Mouse (Mus musculus) kidney, adult 18-20 months (tissue): ENCODE data around the gene Olfr575.

Experiments
- DNase-seq: peaks from one replicate; pipeline ENCODE4 v3.0.0; 2021

The Olfr575 gene

GRCm38 (mm10) chr7:102958593-102958992, at the start of gene Olfr575:
Gene Olfr575, minus strand, starts transcription at chr7:102958775.
- no peak for DNase-seq

GRCm38 (mm10) chr7:102989224-102989623, 30.6 kb upstream of the Olfr575 start, which contains the start of gene Olfr578:
Gene Olfr578, minus strand, starts transcription at chr7:102989324.
- DNase-seq, result no peak

DNA sequence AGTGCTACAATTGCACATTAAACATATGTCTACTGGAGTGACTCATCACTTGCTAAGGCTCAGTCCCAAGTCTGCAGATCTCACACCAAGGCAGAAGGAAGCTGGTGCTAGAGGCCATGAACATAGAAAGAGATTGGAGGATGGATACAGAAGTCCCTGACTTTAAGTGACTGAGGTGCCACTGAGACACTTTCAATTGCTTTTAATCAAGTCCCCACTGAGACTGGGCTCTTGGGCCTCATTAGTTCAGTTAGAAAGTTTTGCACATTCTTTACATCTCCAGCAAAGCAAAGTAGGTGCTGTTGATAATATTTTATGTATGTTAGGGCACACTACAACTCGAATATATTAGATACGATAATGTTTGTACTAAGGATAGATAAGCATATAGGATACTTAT, 17.3 kb upstream of the Olfr575 start, which contains the start of gene Olfr577:
Olfr577 (minus strand) TSS at position 101 of the 400 bp plus-strand sequence.
- no peak for DNase-seq

DNA sequence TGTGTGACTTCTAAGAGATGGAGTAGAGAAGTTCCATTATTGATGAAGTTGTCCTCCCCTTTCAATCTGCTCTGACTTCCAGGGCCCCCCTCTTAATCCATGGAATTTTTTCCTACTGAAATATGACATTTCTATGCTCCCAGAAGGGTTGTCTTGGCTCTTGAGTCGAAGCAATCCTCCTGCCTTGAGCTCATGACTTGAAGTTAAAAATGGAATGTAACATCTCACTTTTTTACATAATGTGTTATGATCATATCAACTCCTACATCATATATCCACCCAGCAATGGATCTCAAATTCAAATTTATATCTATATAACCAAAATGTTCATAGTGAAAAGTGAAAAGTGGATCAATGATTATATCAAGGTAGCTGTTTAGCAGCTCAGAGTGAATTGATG, 15.8 kb upstream of the Olfr575 start:
- DNase-seq, result no peak

DNA sequence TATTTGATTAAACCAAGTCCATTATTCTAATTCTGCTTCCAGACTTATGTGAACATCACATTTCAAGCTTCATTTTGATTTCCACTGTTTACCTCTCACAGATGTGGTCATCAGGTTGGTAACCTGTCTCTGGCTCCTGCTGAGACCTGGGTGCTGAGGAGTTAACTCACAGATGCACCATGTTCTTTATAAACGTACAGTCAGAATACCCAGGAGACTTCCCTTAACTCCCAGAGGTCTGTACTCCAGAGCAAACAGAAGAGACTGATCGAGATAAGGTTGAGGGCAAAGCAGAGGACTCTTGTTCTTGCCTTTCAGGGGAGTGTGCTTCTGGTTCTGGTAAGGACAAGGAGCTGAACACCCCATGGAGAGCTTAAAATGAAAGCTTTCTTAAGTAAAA, 3.8 kb upstream of the Olfr575 start, which contains the start of gene Olfr576:
Olfr576 (plus strand) TSS at position 301 of the 400 bp plus-strand sequence.
- no peak for DNase-seq

GRCm38 (mm10) chr7:102958137-102958536, 438 bp downstream of the Olfr575 start:
- no peak for DNase-seq

GRCm38 (mm10) chr7:102950732-102951131, 7.8 kb downstream of the Olfr575 start:
- DNase-seq, result no peak

DNA sequence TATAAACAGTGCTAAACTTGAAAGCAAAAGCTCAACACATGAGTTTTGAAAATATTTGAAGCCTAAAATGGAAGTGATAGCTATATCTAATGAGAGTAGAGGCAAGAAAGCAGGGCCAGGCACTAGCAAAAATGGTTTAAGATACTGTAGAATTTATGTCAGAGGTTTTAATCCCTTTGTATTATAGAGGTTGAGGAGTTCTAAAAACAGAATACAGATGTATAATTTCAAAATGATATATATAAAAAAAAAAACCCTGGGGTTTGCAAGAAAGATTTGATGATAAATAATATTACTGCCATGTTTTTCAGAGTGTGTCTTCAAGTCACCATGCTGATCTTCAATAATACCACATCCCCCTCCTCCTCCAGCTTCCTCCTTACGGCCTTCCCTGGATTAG, 10.4 kb downstream of the Olfr575 start, which contains the start of gene Olfr574:
Olfr574 (plus strand) TSS at position 301 of the 400 bp plus-strand sequence.
- DNase-seq, result no peak

DNA sequence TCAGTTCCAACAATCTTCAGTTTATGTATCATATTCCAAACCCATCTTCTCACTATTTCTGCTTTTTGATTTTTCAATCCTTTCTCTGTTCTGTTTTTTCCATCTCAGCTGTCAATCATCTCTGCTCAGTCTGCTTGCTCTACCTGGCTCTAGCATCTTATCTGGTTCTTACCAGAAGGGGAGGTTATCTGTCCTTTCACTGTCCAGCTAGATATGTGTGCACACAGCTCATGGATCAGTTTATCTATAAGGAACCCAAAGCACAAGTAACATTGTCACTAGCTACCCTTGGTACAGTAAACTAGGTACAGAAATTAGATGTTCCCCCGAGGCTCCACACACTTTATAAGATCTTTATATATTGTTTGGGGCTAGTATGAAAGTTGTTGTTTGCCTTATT, 15.2 kb downstream of the Olfr575 start:
- no peak for DNase-seq

DNA sequence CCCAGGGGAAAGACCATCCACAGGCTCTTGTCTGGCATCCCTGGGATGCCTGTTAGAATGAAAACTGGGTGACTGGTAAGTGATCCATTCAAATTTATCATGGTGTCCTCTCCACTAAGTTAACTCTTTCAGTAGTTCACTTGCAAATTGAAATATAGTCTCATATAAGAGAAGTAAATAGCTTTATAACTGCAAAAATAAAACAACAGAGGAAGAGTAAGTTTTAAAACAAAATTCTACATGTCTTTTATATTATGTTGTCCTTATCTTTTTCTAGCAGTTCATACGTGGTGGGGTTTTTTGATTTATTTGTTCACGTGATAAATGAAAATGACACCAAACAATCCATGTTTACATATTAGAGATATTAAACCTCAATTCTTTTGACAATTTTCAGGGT, 16.1 kb downstream of the Olfr575 start, which contains the start of gene Olfr573-ps1:
Olfr573-ps1 (minus strand) TSS at position 101 of the 400 bp plus-strand sequence.
- no peak for DNase-seq

DNA sequence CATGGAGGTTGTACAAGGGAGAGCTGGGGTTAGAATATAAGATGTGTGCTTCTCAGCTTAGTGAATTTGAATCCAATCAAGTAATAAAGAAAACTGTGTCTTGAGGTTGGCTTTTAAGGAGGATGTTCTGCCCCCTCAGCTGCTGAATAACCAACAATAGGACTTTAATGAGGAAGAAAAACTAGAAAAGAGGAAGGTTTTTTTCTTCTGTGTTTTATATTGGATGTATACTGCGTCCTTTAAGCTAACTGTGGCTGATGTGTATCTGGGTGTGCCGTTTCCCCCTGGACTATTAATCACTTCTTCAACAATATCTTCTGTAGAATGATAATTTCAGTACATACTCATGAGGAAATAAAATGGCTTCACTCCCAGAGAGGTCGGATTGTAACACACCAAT, 31.5 kb downstream of the Olfr575 start:
- DNase-seq, result no peak

- no peak for DNase-seq
Observed at GRCm38 (mm10) chr7:102924109-102924508, 34.5 kb downstream of the Olfr575 start, which contains the start of gene Olfr572. Gene Olfr572, plus strand, starts transcription at chr7:102924409.

DNA sequence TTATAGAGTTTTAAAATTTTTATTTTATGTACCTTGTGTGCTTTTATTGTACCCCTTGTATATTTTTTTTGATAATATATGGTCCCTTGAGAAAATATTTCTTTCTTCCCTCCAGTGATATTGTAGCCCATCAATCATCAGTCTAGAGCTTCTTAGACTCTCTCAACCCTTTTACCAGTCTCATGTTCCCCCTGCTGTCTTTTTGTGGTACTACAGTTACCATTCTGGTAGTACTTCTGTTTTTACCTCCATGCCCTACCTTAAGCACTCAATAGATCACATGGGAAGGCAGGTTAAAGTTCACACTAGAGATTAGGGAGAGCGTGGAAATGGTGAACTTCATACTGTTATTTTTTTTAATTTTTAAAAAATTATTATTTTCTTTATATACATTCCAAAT, 38.9 kb downstream of the Olfr575 start:
- DNase-seq, result no peak

DNA sequence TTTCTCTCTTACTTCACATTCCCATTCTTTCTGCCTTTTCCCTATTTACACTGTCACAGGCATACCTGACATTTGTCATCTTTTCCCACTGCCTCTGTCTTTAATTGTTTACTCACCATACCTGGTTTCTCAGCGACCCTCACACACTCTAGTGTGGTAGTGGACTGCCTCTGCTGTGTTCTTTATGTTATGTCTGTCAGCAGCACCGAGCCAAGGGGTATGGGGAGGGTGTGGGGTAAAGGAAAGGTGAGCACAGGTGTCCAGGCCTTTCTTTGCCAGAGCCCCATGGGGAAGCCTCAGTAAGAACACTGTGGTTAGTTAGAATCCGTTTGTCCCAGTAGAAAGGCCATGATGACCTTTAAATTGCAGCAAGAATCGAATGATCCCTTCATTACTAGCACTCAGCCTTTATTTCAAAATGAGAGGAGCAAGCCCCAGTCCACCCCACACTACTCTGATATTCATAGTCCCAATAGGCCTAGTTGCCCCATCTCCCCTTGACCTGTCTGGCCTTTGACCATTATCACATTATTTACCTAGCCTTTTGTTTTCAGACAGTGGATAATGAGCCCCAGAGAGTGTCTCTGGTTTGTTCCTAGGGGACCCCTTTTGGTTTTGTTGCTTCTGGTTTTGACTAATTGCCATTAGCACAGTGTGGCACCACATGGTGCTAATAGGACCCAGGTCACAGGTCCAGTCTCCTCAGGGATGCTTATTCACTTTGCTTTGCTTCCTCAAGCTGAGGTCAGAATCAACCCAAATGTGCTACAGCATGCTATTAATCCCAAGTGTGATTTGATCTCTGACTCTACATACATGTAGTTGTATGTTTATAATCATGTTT, 41.3 kb downstream of the Olfr575 start, which contains the start of gene Olfr571:
Olfr571 (minus strand) TSS at position 505 of the 844 bp plus-strand sequence.
- no peak for DNase-seq

DNA sequence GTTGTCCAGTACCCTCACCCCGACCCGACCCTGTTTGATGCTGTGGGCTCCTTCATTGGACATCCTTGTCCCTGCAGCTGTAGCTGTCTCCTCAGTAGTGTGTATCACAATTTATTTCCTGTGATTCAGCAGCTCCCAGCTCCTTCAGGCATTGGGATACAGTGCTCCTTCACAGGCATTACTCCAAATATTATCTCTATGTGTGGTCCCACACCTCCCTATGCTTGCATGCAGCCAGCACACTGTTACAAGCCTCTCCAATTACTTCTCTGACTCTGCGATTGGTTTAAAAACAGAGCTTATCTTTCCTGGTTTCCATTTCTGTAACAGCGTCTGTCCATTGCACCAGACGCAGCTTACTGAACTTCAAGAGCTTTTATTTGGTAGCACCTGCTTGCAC, 42.2 kb downstream of the Olfr575 start:
- DNase-seq, result no peak

GRCm38 (mm10) chr7:102915261-102915660, 43.3 kb downstream of the Olfr575 start:
- DNase-seq, result no peak
